Mouse (Mus musculus): ENCODE data around the gene Tnnc2.

- TF ChIP-seq POLR2A (IDR thresholded peaks at IDR 0.05; ENCODE audit: low read depth, low read length): no peak
- no peak for TF ChIP-seq CTCF (IDR thresholded peaks at IDR 0.05; ENCODE audit: extremely low read depth, insufficient read depth, insufficient read length, insufficient replicate concordance)
These were observed 958 bp downstream of the Tnnc2 start for GRCm38 (mm10) chr2:164778809-164779208.

All from spleen, adult 2 months (tissue).